Mouse (Mus musculus) heart, adult 10 weeks (tissue): ENCODE results near the gene Mab21l1. TPM values are rescaled to one million over a fixed set of nuclear protein-coding genes. Genes with fewer than 3 reads are reported as not detected.

Experiments used
- polyA plus RNA-seq: library from polyadenylated mRNA; stranded (reverse); fragments of 350-450 nt; fragmentation: Illumina TruSeq; extraction: RNeasy Lipid Tissue Mini Kit (QIAGEN cat#74804); gene quantifications from one replicate; pipeline ENCODE4 v1.2.3, GENCODE M21; 2014; ENCODE audit warnings: low read depth, low replicate concordance

The Mab21l1 gene
- polyA plus RNA-seq = 0.18 TPM

DNA sequence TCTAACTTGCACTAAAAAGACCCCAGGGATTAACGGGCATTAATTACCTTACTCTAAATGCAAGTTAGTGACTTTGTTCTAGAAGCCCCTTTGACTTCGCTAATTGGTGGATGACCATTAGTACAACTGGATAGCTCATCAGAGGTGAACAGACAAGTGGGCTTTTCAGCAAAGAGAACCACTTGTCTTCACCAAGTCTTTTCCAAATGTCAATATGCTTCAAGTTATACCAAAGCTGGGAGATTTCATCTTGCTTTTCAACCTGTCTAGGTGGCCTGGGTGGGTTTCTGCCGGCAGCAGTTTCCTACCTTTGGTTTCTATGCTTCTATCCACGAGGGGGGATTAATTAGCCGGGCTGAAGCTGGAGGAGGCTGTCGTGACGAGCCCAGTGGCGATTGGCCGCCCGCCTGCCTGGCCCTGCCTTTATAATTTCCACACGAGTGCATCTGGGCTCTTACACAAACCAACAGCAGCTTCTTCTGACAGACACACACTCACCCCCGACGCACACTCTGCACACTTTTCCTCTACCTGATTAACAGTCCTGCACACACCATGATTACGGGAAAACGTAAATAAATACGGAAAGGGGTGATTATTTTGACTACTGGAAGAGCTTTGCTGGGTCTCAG lies at the start of gene Mab21l1:
Gene Mab21l1 (plus strand): TSS at position 455 of the 632 bp plus-strand sequence.

